Mouse (Mus musculus): Measurements from ENCODE around the gene Micall1.
A peak's percentile ranks its signal among the peaks of the same experiment; 100 is the strongest.

Gene Micall1

DNA sequence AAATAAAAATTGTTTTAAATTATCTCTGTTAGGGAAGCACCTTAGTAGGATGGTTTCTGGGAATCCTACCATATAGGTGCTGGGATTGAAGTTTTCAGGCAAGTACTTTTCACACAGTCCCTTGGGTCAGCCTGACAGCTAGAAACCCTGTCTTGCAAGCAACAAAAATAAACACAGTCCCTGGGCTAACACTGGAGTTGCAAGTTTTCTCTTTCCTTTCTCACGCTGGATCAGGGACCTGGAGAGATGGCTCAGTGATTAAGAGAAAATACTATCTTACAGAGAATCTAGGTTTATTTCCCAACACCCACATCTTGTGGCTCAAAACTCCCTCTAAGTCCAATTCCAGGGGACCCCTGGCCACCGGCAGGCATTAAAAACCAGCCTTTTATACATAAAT lies 11.6 kb upstream of the Micall1 start:
- DNase-seq (ENCODE audit: low spot score in 2 of 2), result no peak

DNA sequence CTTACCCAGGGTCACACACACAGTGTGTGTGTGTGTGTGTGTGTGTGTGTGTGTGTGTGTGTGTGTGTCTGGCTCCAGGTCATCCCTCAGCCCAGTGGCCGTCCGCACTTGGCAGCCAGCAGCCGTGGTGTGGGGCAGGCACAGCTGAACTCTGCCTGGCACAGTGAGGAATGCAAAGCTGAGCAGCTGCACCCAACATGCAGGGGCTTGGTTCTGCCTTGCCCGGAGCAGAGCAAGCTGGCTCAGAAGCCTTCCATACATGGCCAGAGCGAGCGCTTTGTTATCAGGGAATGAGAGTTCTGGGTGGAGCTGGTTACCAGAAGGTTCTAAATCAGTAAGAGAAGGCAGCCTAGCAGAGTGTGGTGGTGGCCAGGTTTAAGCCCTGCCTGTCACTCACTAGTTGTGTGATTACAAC lies 11.1 kb upstream of the Micall1 start:
- peak; percentile 78 to 81 for DNase-seq (ENCODE audit: low spot score in 2 of 2)

GRCm38 (mm10) chr15:79098220-79098619 lies 10.5 kb upstream of the Micall1 start:
- DNase-seq (ENCODE audit: low spot score in 2 of 2), result no peak

DNA sequence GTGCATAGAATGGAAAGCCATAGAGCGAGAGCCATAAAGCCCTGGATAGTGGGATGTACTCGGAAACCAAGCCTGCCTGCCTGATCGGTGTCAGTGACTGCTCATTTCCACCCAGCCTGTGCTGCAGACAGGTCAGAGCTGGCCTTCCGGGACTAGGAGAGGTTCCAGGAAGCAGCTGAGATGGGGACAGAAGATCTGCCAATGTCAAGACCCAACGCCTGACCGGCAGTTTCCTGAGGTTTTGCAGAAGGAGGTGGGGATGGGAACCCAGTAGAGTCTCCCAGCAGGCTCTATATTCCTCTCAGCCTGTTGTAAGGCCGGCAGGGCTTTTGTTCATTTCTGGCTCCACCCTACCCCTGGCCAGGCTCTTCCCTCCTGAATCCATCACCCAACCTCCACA lies 9.8 kb upstream of the Micall1 start:
- peak; percentile 54 to 70 for DNase-seq (ENCODE audit: low spot score in 2 of 2)

DNA sequence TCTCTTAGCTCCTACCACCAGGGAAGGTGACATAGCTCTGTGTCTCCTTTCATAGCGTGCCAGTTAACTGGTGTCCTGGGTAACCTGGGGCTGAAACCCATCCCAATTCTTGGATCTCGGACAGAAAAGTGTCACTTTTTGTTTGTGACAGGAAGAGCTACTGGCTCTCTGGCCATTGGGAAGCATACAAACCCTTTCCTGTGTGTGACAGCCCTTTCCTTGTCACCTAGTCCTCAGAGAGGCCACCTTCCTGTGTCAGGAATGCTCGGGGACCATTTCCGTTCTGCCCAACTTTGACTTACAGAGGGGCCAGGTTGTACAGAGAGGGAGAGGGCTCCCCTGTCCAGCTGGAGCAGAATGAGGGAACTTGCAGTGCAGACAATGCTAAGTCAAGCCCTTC lies 9.2 kb upstream of the Micall1 start:
- DNase-seq (ENCODE audit: low spot score in 2 of 2), result peak; percentile 35 to 51

DNA sequence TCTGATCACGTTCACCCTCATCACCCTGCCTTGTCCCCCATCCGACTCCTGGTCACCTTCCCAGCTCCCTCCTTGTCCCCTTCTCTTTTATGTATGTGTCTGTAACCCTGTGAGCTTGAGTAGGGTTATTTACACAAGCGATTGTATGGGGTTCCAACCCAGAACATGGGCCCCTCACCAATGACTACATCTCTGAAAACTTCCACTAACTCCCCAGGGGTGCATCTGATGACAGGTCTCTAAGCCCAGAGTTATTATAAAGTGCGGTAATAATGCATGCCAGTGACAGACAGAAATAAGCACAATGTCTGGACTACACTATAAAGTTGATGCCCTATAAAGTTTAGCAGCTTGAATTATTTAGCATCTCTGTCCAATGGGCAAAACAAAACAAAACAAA lies 8.3 kb upstream of the Micall1 start:
- no peak for DNase-seq (ENCODE audit: low spot score in 2 of 2)

GRCm38 (mm10) chr15:79101531-79101930 lies 7.2 kb upstream of the Micall1 start:
- no peak for DNase-seq (ENCODE audit: low spot score in 2 of 2)

GRCm38 (mm10) chr15:79103264-79103663 lies 5.4 kb upstream of the Micall1 start:
- DNase-seq (ENCODE audit: low spot score in 2 of 2), result no peak

GRCm38 (mm10) chr15:79105804-79106203 lies 2.9 kb upstream of the Micall1 start:
- DNase-seq (ENCODE audit: low spot score in 2 of 2), result no peak

DNA sequence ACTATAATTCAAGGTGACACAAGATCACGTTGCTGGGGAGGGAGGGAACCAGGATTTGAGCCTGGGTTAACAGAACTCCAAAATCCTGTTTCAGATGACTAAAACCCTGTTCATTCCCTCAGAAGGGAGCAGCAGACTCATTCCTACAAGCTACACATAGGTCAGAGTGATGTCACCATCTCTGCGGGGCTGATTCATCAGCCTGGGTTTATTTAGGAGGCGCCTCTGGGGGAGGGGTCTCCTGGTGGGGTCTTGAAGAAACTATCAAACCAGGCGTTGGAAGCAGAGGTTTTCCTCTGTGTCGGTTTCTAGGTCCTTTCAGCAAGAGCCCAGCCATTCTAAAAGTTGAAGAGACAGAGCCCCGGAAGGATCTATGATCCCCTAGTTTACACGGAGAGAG lies 732 bp upstream of the Micall1 start:
- DNase-seq (ENCODE audit: low spot score in 2 of 2), result no peak

- no peak for DNase-seq (ENCODE audit: low spot score in 2 of 2)
Observed at GRCm38 (mm10) chr15:79109321-79109934, 730 bp downstream of the Micall1 start.

DNA sequence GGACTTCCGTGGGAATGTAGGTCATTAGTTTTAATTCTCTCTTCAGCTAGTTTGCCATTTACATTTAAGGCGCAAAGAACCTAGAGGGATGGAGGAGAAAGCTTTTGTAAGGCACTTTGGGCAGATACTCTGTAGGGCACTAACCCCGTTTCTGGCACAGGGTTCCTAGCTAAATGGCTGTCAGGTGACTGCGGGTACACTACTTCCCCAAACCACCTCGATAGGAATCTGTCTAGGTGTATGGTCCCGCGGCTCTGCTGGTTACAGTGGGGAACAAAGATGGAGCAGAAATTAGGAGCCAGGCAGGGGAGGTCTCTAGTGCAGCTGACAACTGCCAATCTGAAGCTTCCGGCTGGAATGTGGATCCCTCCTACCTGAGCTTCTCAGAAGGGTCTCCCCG lies 1.3 kb downstream of the Micall1 start:
- no peak for DNase-seq (ENCODE audit: low spot score in 2 of 2)

DNA sequence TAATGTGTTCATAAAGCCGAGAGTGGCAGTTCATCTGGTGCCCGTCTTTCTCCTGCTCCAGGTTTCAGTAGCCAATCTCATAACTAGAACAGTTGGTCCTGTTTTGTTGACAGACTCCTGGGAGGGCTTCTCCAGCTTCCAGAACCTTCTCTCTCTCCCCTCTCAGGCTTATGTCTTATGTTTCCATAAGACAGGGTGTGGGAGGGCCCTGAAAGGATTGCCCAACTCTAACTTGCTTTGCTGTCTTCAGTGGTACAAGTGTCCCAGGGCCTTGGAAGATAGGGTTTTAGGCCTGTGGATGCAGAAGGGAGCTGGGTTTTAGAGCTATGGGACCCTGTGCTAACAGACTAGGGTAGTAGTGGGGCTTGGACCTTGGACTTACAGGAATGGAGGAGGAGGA lies 1.8 kb downstream of the Micall1 start:
- DNase-seq (ENCODE audit: low spot score in 2 of 2), result no peak

- DNase-seq (ENCODE audit: low spot score in 2 of 2), result peak in 1 of 2 experiments; percentile 64
Observed at GRCm38 (mm10) chr15:79111774-79112173, 3.1 kb downstream of the Micall1 start.

GRCm38 (mm10) chr15:79115276-79115675 lies 6.6 kb downstream of the Micall1 start:
- DNase-seq (ENCODE audit: low spot score in 2 of 2), result no peak

DNA sequence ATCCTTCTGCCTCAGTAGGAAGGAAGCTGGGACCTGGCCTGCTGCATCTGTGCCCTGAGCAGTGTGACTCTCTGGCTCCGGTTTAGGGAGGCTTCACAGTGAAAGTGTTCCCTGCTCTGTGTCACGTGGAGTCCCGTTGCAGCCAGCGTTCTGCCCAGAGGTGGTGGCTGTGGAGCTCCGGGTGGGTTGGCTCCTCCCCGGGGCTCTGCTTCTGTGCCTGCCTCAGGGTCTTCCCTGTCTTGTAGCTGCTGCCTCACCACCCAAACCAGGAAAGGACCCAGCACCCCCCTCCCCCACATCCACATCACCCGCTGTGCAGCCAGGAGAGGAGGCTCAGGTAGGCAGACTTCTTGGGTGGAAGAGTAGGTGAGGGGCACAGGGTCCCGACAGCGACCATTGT lies 10.8 kb downstream of the Micall1 start:
- no peak for DNase-seq (ENCODE audit: low spot score in 2 of 2)

GRCm38 (mm10) chr15:79122119-79122518 lies 13.4 kb downstream of the Micall1 start:
- no peak for DNase-seq (ENCODE audit: low spot score in 2 of 2)

- no peak for DNase-seq (ENCODE audit: low spot score in 2 of 2)
Observed at GRCm38 (mm10) chr15:79122546-79122945, 13.8 kb downstream of the Micall1 start.

DNA sequence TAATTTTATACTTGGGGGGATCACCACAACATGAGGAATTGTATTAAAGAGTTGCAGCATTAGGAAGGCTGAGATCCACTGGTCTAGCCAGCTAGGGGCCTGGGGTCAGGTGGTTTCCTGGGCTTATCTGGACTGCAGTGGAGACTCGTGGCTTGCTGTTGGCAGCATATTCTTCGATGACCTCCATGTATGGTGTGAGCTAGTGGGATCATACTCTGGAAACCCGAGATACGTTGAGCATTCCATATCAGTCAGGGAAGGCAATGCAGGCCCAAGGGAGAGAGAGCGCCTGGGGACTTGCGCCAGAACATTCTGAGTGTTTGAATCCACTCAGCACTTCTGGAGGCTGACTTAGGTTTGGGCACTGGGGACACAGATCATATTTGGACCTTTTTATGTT lies 15.1 kb downstream of the Micall1 start:
- peak; percentile 76 to 79 for DNase-seq (ENCODE audit: low spot score in 2 of 2)

DNA sequence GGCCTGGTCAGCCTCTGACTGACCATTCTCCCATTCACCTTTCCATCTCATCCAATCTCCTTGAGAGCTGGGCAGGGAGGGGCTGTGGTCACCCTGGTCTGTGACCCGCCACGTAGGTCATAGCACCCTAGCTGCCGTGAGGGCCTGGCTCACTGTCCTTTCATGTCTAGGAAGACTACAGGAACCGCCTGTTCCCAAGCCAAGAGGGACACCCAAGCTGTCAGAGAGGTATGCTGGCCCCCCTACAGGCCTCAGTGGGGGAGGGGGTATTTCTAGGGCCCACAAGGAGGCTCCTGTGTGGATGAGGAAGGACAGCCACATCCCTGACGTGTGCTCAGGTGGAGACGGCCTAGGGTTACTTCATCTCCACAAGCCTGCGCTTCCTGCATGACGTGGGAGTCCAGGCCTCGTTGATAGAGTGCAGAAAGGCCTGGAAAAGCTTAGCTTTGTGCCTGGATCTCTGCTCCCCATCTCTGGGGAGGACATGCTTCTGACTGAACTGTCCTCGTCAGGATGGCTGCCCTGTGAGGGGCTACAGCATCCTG lies 15.7 kb downstream of the Micall1 start:
- no peak for DNase-seq (ENCODE audit: low spot score in 2 of 2)

DNA sequence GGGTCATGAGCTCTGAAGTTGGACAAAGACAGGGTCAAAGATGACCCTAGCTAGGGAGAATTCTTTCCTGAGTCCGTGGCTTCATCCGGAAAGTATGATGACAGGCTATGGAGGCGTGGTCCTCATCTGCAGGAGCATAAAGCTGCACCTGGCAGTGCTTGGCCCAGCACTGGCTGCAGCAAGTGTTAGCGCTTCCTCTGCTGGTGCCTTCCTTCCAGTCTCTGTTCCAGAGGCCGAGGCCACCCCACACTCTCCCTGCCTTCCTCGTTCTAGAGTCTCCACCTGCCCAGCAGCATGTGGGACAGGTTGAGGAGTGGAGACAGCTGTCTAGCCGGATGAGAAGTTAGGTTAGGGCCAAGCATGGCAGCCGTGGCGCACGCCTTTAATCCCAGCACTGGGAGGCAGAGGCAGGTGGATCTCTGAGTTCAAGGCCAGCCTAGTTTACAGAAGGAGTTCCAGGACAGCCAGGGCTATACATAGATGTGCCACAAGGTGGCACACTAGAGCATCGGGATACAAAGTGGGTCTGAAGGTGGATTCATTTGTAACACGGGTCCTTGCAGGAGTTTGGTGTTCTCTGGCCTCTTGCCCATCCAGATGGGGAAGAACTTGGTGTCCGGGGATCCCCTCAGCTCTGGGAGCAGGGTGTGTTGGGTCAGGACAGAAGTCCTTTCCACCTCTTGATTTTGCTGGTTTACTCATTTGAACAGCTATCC lies 17.7 kb downstream of the Micall1 start:
- DNase-seq (ENCODE audit: low spot score in 2 of 2), result peak in 1 of 2 experiments; percentile 55

DNA sequence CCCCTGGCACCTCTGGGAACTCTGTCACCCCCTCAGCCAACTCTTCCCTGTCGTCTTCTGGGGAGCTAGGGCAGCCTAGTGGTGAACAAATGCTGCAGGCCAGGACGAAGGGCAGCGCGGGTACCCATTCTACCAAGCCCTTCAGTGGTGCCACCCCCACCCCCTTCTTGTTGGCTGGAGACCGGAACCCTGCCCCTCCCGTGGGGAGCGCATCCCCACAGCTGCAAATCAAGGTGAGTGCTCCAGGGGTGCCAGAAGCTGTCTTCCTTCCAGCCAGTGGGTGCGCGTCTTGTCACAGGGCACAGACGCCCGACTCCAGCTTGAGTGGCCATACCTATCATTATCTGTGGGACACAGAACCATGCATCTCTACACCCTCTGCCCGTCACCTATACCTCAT lies 18.4 kb downstream of the Micall1 start:
- DNase-seq (ENCODE audit: low spot score in 2 of 2), result no peak

DNA sequence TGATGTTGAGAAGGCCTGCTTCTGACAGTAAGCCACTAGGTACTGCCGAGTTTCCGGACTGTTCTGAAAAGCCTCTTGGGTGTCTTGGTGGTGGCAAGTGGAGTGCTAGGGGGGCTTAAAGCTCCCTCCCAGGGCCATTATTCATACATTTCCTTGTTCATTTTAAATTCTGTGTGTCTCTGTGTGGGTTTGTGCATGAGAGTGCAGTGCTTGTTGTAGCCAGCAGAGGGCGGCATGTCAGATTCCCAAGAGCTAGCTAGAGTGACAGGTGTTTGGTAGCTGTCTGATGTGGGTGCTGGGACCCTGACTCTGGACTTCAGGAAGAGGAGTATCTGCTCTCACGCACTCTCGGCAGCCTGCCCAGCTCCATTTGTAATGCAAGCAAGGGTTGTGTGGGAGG lies 19.5 kb downstream of the Micall1 start:
- DNase-seq (ENCODE audit: low spot score in 2 of 2), result no peak

Measured in heart, adult 9 months (tissue).